Mouse (Mus musculus) forebrain, embryonic 15.5 days (tissue): ENCODE data around the gene Gng8. TPM values are rescaled to one million over a fixed set of nuclear protein-coding genes. Genes with fewer than 3 reads are reported as not detected.

Experiments
- ATAC-seq: fragments of 200-750 bp; cut with Nextera tagmentation; replicated peaks from 2 replicates; pipeline ENCODE4 v1.8.0; 2017; ENCODE audit warnings: mild to moderate bottlenecking, moderate TSS enrichment, moderate library complexity
- H3K27ac ChIP-seq: fragments of 300-500 bp; sonication (generic); replicated peaks from 2 replicates; pipeline ENCODE4 v1.5.1; 2015; ENCODE audit warnings: mild to moderate bottlenecking, inconsistent platforms
- H3K27me3 ChIP-seq: fragments of 300-500 bp; sonication (generic); 2 replicates; pipeline ENCODE4 v1.6.1; 2015; ENCODE audit warnings: inconsistent platforms
- H3K36me3 ChIP-seq: fragments of 300-500 bp; sonication (generic); 2 replicates; pipeline ENCODE4 v1.6.1; 2015; ENCODE audit warnings: mild to moderate bottlenecking, inconsistent platforms
- H3K4me1 ChIP-seq: fragments of 300-500 bp; sonication (generic); 2 replicates; pipeline ENCODE4 v1.6.1; 2015; ENCODE audit warnings: inconsistent platforms
- H3K4me2 ChIP-seq: fragments of 300-500 bp; sonication (generic); replicated peaks from 2 replicates; pipeline ENCODE4 v1.6.1; 2015; ENCODE audit warnings: mild to moderate bottlenecking, inconsistent platforms
- H3K4me3 ChIP-seq: fragments of 300-500 bp; sonication (generic); 2 replicates; pipeline ENCODE4 v1.5.1; 2015; ENCODE audit warnings: mild to moderate bottlenecking, inconsistent platforms
- H3K9ac ChIP-seq: fragments of 300-500 bp; sonication (generic); replicated peaks from 2 replicates; pipeline ENCODE4 v1.6.1; 2015; ENCODE audit warnings: mild to moderate bottlenecking, inconsistent platforms
- H3K9me3 ChIP-seq: fragments of 300-500 bp; sonication (generic); 2 replicates; pipeline ENCODE4 v1.6.1; 2016; ENCODE audit warnings: inconsistent platforms
- WGBS: fragments of 180-500 bp; shearing (Covaris S2); methylation state at CpG from one replicate; pipeline ENCODE4 v1.1.7; 2015; ENCODE audit warnings: mixed read lengths; 5-methylcytosine and 5-hydroxymethylcytosine counted together
- polyA plus RNA-seq: library from polyadenylated mRNA; unstranded; fragments of >200 nt; fragmentation: Nextera tagmentation; extraction: Ambion mirVana; gene quantifications from 2 replicates; pipeline ENCODE4 v1.2.1, GENCODE M21; 2015

Gng8 gene
- polyA plus RNA-seq, 1 experiment from 2014 or later = 4.4 TPM

DNA sequence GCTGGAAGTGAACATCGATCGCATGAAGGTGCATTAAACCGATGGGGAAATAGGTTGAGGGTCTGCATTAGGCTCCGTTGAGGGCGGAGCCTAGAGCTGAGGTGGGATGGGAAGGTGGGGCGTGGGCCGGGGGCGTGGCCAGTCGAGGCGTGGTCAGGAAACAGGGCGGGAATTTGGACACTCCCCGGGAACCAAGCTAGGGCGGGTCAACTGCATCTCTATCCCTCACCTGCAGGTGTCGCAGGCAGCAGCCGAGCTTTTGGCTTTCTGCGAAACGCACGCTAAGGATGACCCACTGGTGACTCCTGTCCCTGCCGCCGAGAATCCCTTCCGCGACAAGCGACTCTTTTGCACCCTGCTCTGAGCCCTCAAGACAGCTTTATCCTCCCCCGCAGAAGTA, 3.4 kb downstream of the Gng8 start:
- Histone ChIP-seq H3K36me3 (no peaks in the 10 kb centered on the region), H3K27ac (no peak overlapping the region), H3K4me3 (peak overlapping the region; percentile 26), H3K4me1 (peaks cover 32% of the 10 kb centered on the region), H3K4me2 (peak overlapping the region; percentile 47), H3K27me3 (peaks cover 12% of the 10 kb centered on the region; the same call in 1 of the 2 replicates), H3K9me3 (no peaks in the 10 kb centered on the region), H3K9ac (no peak overlapping the region; the same call in 1 of the 2 replicates)
- WGBS = 0% methylated on average over 24 of the region's 24 CpGs
- ATAC-seq = peak; percentile 36

DNA sequence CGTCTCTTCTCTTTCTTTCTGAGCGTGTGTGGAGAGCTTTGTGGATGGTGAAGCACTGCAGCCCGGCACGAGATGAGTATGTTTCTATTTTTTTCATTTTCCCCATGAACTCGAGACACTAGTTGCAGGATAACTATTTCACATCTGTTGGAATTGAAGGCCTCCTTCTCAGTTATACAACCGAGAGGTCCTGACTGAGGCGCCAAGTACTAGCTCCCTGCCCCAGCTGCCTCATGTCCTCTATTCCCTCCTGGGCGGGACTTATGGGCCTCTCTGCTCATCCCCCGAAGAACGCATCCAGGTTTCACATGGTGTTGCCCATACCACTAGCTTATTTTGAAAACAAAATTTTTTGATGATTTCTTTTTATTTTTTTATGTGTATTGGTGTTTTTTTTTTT, 3.9 kb downstream of the Gng8 start:
- WGBS = 30% methylated on average over 10 of the region's 10 CpGs
- no peak overlapping the region for H3K4me3 ChIP-seq
- H3K27me3 ChIP-seq = peaks cover 12% of the 10 kb centered on the region; the same call in 1 of the 2 replicates
- ATAC-seq = no peak
- H3K9me3 ChIP-seq = no peaks in the 10 kb centered on the region
- H3K27ac ChIP-seq = no peak overlapping the region
- no peaks in the 10 kb centered on the region for H3K36me3 ChIP-seq
- no peak overlapping the region for H3K9ac ChIP-seq
- peaks cover 32% of the 10 kb centered on the region for H3K4me1 ChIP-seq
- peak overlapping the region; percentile 47 for H3K4me2 ChIP-seq

DNA sequence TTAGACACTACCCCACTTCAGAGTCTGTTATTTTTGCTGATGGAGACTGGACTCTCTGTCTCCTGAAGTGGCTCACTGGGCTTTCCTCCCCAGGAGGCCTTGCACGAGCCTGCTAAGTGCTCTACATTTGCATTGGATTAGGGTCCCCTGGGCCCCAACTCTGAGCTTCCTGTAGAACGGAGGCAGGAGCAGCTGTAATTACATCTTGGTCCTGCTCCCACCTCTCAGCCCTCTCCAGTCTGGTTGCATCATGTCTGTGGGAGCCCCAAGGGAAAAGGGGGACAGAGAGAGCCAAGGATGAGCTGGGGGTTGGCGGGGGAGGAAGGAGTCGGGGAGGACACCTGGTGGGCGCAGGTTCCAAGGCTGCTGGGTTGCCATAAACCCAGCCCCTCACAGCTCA, 8.9 kb downstream of the Gng8 start:
- Histone ChIP-seq H3K36me3 (no peaks in the 10 kb centered on the region), H3K9me3 (no peaks in the 10 kb centered on the region), H3K4me1 (peaks cover under 1% of the 10 kb centered on the region), H3K4me3 (no peak overlapping the region), H3K4me2 (no peak overlapping the region), H3K27ac (no peak overlapping the region), H3K9ac (no peak overlapping the region), H3K27me3 (no peaks in the 10 kb centered on the region)
- 18% methylated on average over 5 of the region's 5 CpGs for WGBS
- no peak for ATAC-seq

DNA sequence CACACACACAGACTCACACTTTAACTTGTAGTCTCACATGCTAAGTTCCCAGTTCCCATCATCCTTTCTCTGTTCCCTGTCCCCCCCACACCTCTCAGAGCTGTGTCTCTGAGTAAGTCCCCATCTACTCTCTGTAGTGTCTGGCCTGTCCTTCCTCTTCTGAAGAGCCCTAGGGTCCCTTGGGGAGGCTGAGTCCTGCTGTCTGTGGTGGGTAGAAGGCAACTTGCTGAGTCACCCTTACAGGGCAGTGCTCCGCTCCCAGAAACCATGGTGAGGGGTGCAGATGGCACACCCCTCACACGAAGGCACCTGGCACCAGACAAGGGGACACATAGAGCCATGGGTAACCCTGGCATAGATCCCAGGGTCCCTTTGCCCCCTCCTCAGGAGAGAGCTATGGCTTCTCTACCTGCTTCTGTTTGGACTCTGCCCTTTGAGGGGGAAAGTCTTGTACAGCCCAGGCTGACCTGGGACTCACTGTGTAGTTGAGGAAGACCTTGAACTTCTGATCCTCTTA, 11.9 kb downstream of the Gng8 start:
- 86% methylated on average over 2 of the region's 2 CpGs for WGBS
- ATAC-seq = no peak
- H3K9me3 ChIP-seq = no peaks in the 10 kb centered on the region
- no peaks in the 10 kb centered on the region for H3K27me3 ChIP-seq
- no peak overlapping the region for H3K9ac ChIP-seq
- H3K4me1 ChIP-seq = no peaks in the 10 kb centered on the region
- no peak overlapping the region for H3K4me2 ChIP-seq
- no peak overlapping the region for H3K4me3 ChIP-seq
- no peak overlapping the region for H3K27ac ChIP-seq
- no peaks in the 10 kb centered on the region for H3K36me3 ChIP-seq

DNA sequence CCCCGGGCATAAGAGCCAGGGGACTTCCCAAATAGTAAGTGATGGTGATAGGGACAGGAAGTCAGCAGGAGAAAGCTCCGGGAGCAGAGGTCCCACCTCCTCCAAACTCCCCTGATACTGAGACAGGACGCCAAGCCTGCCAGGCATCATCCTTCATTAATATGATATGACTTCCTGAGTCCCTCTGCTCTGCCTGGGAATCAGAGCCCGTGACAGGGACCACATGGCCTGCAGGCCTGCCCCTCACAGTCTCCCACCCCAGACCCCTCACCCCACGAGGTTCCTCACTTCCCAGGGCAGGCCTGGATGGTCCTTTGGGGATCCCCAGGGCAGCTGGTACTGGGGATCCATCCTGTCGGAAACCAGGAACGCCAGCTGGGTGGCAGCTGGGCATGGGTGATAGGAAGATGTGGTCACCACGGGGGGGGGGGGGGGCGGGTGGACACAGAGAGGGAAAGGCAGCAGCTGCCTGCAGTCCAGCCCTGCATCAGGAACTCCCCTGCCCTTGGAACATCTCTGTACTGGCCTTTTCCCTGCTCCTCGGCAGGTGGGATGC, 12.6 kb downstream of the Gng8 start:
- no peaks in the 10 kb centered on the region for H3K36me3 ChIP-seq
- no peaks in the 10 kb centered on the region for H3K9me3 ChIP-seq
- no peak overlapping the region for H3K4me2 ChIP-seq
- H3K27me3 ChIP-seq = no peaks in the 10 kb centered on the region
- no peak overlapping the region for H3K9ac ChIP-seq
- no peak overlapping the region for H3K4me3 ChIP-seq
- no peaks in the 10 kb centered on the region for H3K4me1 ChIP-seq
- H3K27ac ChIP-seq = no peak overlapping the region
- no peak for ATAC-seq
- WGBS = 63% methylated on average over 9 of the region's 10 CpGs

DNA sequence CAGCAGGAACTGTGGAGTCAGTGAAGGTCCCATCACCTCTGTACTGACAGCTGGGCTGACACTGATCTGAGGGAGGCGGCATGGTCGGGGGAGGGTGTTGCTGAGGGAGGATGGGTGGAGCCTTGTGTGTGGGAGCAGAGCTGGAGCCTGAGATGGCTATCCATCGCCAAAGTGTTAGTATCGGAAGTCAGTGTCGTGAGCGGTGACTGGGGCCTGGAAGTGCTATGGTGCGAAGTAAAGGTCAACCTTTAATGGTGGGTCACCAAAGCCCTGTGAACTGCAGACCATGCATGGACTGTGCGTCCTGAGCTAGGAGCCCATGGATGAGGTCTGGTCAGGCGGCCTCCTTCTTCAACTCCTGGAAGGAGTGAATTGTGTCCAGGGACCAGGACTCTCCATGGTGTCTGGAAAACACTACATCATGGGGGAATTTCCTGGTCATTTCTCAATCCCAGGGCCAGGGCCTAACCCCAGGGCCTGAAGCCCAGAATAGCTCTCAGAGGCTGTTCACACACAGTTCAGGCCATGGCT, 14.0 kb downstream of the Gng8 start:
- H3K9me3 ChIP-seq = no peaks in the 10 kb centered on the region
- H3K9ac ChIP-seq = no peak overlapping the region
- no peaks in the 10 kb centered on the region for H3K27me3 ChIP-seq
- WGBS = 60% methylated on average over 9 of the region's 9 CpGs
- H3K36me3 ChIP-seq = no peaks in the 10 kb centered on the region
- no peak overlapping the region for H3K27ac ChIP-seq
- no peak overlapping the region for H3K4me2 ChIP-seq
- H3K4me1 ChIP-seq = no peaks in the 10 kb centered on the region
- no peak overlapping the region for H3K4me3 ChIP-seq
- ATAC-seq = no peak

DNA sequence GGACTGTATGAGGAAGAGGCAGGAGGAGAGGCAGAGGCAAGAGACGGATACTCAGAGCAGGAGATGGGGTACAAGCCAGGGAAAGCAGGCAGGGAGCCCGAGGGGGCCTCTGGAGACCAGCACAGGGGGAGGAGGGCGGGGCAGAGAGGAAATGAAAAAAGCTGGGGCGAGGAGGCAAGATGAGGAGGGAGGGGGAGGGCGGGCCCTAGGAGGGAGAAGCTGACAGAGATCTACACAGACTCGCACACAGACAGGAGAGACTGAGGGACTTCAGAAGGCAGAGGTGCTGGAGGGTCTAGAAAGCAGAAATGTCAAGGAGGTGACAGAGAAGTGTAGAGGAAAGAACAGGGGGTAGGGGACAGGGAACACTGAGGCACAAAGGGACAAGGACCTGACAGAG, 14.7 kb downstream of the Gng8 start, which contains the start of gene Ptgir:
TSS of gene Ptgir (plus strand) at position 210 of the 400 bp plus-strand sequence.
- Histone ChIP-seq H3K4me3 (no peak within 1 kb of the TSS), H3K27me3 (no peaks in the 10 kb centered on the region), H3K9ac (no peak within 1 kb of the TSS), H3K4me2 (no peak within 1 kb of the TSS), H3K36me3 (no peaks in the 10 kb centered on the region), H3K4me1 (no peaks in the 10 kb centered on the region), H3K27ac (no peak within 1 kb of the TSS), H3K9me3 (no peaks in the 10 kb centered on the region)
- 8% methylated on average over 6 of the region's 6 CpGs for WGBS
- no peak for ATAC-seq

DNA sequence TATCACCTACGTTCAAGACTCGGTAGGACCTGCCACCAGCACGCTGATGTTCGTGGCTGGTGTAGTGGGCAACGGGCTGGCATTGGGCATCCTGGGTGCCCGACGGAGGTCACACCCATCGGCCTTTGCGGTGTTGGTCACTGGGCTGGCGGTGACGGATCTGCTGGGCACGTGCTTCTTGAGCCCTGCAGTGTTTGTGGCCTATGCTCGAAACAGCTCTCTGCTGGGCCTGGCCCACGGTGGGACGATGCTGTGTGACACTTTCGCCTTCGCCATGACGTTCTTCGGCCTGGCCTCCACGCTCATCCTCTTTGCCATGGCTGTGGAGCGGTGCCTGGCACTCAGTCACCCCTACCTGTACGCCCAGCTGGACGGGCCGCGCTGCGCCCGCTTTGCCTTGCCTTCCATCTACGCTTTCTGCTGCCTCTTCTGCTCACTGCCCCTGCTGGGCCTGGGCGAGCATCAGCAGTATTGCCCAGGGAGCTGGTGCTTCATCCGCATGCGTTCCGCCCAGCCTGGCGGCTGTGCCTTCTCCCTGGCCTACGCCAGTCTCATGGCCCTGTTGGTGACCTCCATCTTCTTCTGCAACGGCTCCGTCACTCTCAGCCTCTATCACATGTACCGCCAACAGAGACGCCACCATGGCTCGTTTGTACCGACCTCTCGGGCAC, 15.4 kb downstream of the Gng8 start:
- Histone ChIP-seq H3K36me3 (no peaks in the 10 kb centered on the region), H3K9me3 (no peaks in the 10 kb centered on the region), H3K4me3 (no peak overlapping the region), H3K27me3 (no peaks in the 10 kb centered on the region), H3K27ac (no peak overlapping the region), H3K4me1 (no peaks in the 10 kb centered on the region), H3K4me2 (no peak overlapping the region), H3K9ac (no peak overlapping the region)
- no peak for ATAC-seq
- WGBS = 93% methylated on average over 41 of the region's 41 CpGs

DNA sequence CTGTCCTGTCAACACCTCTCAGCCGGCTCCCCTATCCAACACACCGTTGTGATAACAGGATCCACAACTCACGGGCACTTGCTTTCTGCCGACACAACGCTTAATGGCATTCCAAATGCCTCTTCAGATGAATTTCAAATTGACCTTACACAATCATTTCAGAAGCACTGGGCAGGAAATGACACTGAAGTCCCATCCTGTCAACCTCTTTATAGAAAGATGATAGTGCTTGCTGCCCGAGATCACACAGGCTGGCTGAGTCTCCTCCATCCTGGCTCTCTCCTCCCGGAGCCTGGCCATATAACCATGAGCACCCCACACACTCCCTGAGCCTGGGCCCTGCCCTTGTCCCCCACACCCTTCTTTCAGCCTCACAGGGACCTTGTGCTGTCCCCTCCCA, 16.3 kb downstream of the Gng8 start:
- no peak overlapping the region for H3K4me2 ChIP-seq
- H3K4me3 ChIP-seq = no peak overlapping the region
- no peak overlapping the region for H3K9ac ChIP-seq
- H3K9me3 ChIP-seq = no peaks in the 10 kb centered on the region
- no peaks in the 10 kb centered on the region for H3K27me3 ChIP-seq
- no peak overlapping the region for H3K27ac ChIP-seq
- ATAC-seq = no peak
- no peaks in the 10 kb centered on the region for H3K36me3 ChIP-seq
- no peaks in the 10 kb centered on the region for H3K4me1 ChIP-seq
- 78% methylated on average over 7 of the region's 7 CpGs for WGBS

DNA sequence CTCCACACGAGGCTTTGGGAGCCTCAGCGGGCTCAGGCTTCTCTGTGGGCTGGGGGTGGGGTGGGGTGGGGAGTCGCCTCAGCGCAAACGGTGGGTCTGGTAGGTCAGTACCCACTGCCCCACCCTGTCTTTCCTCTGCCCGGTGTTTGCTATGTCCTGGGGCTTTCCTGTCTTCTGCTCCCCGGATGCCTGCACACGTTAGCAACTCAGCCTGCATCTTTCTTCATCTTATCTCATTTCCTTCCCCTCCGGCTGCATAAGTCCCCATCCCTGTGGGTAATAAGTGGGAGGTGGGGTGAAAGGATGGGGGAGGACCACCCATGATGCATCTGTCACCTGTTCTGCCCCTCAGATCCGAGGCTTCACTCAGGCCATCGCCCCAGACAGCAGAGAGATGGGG, 16.8 kb downstream of the Gng8 start:
- no peak overlapping the region for H3K9ac ChIP-seq
- ATAC-seq = no peak
- no peaks in the 10 kb centered on the region for H3K4me1 ChIP-seq

DNA sequence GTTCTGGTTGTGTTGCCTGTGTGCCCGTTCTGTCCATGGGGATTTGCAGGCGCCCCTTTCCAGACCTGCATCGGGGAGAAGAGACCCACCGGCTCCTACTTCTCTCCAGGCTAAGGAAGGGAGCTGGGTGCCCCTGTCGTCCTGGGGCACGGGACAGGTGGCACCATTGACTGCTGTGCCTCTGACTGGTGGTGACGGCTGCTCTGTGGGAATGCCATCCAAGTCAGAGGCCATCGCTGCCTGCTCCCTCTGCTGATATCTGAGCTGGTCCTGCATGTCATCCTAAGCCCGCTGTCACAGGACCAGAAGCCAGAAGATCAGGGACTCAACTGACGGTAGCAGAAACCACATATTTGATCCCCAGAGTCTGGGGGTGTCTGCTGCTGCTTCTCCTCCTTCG, 17.3 kb downstream of the Gng8 start:
- WGBS = 72% methylated on average over 11 of the region's 11 CpGs
- Histone ChIP-seq H3K4me3 (no peak overlapping the region), H3K27me3 (no peaks in the 10 kb centered on the region), H3K4me2 (no peak overlapping the region), H3K36me3 (no peaks in the 10 kb centered on the region), H3K27ac (no peak overlapping the region), H3K9ac (no peak overlapping the region), H3K9me3 (no peaks in the 10 kb centered on the region), H3K4me1 (no peaks in the 10 kb centered on the region)
- ATAC-seq = no peak

More for the DNA sequence above, 16.8 kb downstream of the Gng8 start:
- Histone ChIP-seq H3K27ac (no peak overlapping the region), H3K27me3 (no peaks in the 10 kb centered on the region), H3K4me3 (no peak overlapping the region), H3K9me3 (no peaks in the 10 kb centered on the region), H3K36me3 (no peaks in the 10 kb centered on the region), H3K4me2 (no peak overlapping the region)
- WGBS = 46% methylated on average over 11 of the region's 11 CpGs

DNA sequence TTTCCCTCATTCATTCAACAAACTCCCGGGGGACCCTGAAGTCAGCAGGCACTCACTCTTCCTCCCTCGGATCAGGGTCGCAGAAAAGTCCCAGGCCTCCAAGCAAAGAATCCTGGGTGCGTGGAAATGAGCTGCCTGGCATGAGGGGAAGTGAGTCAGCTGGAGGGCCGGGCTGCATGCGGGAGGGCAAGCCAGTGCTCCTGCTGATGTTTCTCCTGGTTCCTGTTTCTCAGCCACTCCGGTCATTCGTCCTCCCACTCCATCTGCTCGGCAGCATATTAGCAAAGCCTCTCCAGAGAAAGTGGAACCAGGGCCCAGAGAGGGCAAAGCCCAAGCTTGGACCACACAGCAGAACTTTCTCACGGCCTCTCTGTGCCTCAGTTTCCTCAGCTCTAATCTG, 18.3 kb downstream of the Gng8 start:
- peaks cover 8% of the 10 kb centered on the region for H3K36me3 ChIP-seq
- no peak for ATAC-seq
- no peak overlapping the region for H3K4me3 ChIP-seq
- H3K9ac ChIP-seq = no peak overlapping the region
- H3K4me1 ChIP-seq = no peaks in the 10 kb centered on the region
- H3K27me3 ChIP-seq = no peaks in the 10 kb centered on the region
- 62% methylated on average over 10 of the region's 10 CpGs for WGBS
- no peaks in the 10 kb centered on the region for H3K9me3 ChIP-seq
- no peak overlapping the region for H3K4me2 ChIP-seq
- H3K27ac ChIP-seq = no peak overlapping the region
